In the genomic region with DNA sequence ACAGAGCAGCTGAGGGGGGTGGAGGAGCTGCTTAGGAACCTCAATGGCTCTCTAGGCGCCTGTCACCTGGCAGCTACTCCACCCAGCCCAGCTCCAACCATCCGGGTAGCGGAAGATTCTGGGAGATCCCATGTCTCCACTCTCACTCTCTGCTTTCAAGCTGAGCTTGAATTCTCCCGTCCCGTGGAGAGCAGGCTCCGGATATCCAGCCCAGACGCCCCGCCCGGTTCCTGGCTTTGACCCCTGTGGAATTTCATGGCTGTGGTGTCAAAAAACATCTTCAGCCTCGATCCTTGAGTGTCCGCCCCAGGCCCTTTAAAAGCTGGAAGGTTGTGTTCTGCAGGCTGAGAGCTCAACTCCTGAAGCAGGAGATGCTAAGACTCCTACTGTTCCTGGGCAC, we compare ENCODE assay signal across 11 mouse cellular contexts. TPM values are rescaled to one million over a fixed set of nuclear protein-coding genes. Genes with fewer than 3 reads are reported as not detected.
DNase-seq lines count a peak whose midpoint lies in the region; TF ChIP-seq lines count a peak whose summit lies in the region.
"Had no signal": no experiment of that assay in that cellular context is flagged by ENCODE, and none has a peak within 500 bp of the region (broad histone marks: within the 10 kb centered on the region; RNA-seq: fewer than 3 reads in every experiment).

No protein-coding gene starts in this region.

- peaks cover 72% of the 10 kb centered on the region for H3K4me1 ChIP-seq in cerebellum, adult 2 months (ENCODE audit: control insufficient read depth, insufficient read depth, low read length)

- no peak for TF ChIP-seq CTCF in cerebellum, adult 2 months (IDR thresholded peaks at IDR 0.05; ENCODE audit: borderline replicate concordance, insufficient read depth, low read depth, low read length)

- H3K27ac ChIP-seq in cerebellum, adult 2 months (ENCODE audit: insufficient read depth, low read length): peak overlapping the region; percentile 24

- 50% methylated on average over 11 of the region's 11 CpGs for WGBS in cerebellum, adult 2 months

- no peak overlapping the region for H3K4me3 ChIP-seq in cerebellum, adult 2 months (replicated peaks; ENCODE audit: insufficient read depth, low read depth, low read length)

- H3K27me3 ChIP-seq in cerebellum, adult 2 months (ENCODE audit: control insufficient read depth, insufficient read depth, low read length): no peaks in the 10 kb centered on the region

- no peak for DNase-seq in cerebellum, adult 2 months
- DNase-seq in cerebellum, postnatal 14 days: no peak
- peak; percentile 51 for DNase-seq in ZHBTc4 (ENCODE audit: low read depth, low spot score)
- DNase-seq in heart, adult 18-20 months: peak; percentile 82 to 83
- peak; percentile 74 for DNase-seq in kidney, postnatal 10 days
- DNase-seq in cerebellum, postnatal 10 days: no peak
- no peak for DNase-seq in ovary, postnatal 10 days (ENCODE audit: low spot score)
- DNase-seq in frontal cortex, adult 2 months (ENCODE audit: extremely low spot score in 1 of 2, low spot score in 1 of 2): no peak
- DNase-seq: cerebellum, adult 8-10 months; forebrain, postnatal 0 days; lung, embryonic 14.5 days had no signal

- no peak for TF ChIP-seq POLR2A in cerebellum, adult 2 months (IDR thresholded peaks at IDR 0.05; ENCODE audit: borderline replicate concordance, insufficient read depth, low read length)

RNA-seq across cellular contexts. Expression of a gene that starts 10.0 kb away (rescaled TPM):
- 62.4 and 68.5 TPM in 2 replicates for polyA plus RNA-seq in cerebellum, adult 2 months (2012; rRNA removed)
- 1 to 10 TPM; 8.4 to 9.7 TPM for total RNA-seq in heart, adult 18-20 months (2021)
- polyA plus RNA-seq in frontal cortex, adult 2 months (2012; rRNA removed): 59.4 and 59.6 TPM in 2 replicates

RNA-seq across cellular contexts. Expression of a gene that starts 20.4 kb away (rescaled TPM):
- polyA plus RNA-seq in cerebellum, adult 2 months (2012; rRNA removed): 524 and 552 TPM in 2 replicates
- not detected for total RNA-seq in heart, adult 18-20 months (2021)
- 263 and 277 TPM in 2 replicates for polyA plus RNA-seq in frontal cortex, adult 2 months (2012; rRNA removed)

RNA-seq across cellular contexts. Expression of a gene that starts 26.2 kb away (rescaled TPM):
- 3.8 and 4.0 TPM in 2 replicates for polyA plus RNA-seq in cerebellum, adult 2 months (2012; rRNA removed)
- under 1 TPM; 0.20 to 0.62 TPM for total RNA-seq in heart, adult 18-20 months (2021)
- 1.8 and 3.4 TPM in 2 replicates for polyA plus RNA-seq in frontal cortex, adult 2 months (2012; rRNA removed)

RNA-seq across cellular contexts. Expression of a gene that starts 27.4 kb away (rescaled TPM):
- 90.2 and 105 TPM in 2 replicates for polyA plus RNA-seq in cerebellum, adult 2 months (2012; rRNA removed)
- total RNA-seq in heart, adult 18-20 months (2021): 1 to 10 TPM; 7.8 to 9.0 TPM
- 103 and 110 TPM in 2 replicates for polyA plus RNA-seq in frontal cortex, adult 2 months (2012; rRNA removed)

RNA-seq across cellular contexts. Expression of a gene that starts 39.8 kb away (rescaled TPM):
- 184 and 189 TPM in 2 replicates for polyA plus RNA-seq in cerebellum, adult 2 months (2012; rRNA removed)
- 100 to 1,000 TPM; 113 to 128 TPM for total RNA-seq in heart, adult 18-20 months (2021)
- 197 and 210 TPM in 2 replicates for polyA plus RNA-seq in frontal cortex, adult 2 months (2012; rRNA removed)

Comparison
In these comparisons a context has a peak if more than half of its experiments do, and no peak if none do; other contexts are left out.
1. DNase-seq: peak in ZHBTc4 (single experiment), heart, adult 18-20 months (2 of 2) and kidney, postnatal 10 days (single experiment); none in cerebellum, adult 2 months (0 of 2), cerebellum, postnatal 14 days (0 of 2), cerebellum, postnatal 10 days (0 of 2), ovary, postnatal 10 days (single experiment) and frontal cortex, adult 2 months (0 of 2).